Mouse (Mus musculus): ENCODE measurements around the gene Ndufs8.

The Ndufs8 gene

DNA sequence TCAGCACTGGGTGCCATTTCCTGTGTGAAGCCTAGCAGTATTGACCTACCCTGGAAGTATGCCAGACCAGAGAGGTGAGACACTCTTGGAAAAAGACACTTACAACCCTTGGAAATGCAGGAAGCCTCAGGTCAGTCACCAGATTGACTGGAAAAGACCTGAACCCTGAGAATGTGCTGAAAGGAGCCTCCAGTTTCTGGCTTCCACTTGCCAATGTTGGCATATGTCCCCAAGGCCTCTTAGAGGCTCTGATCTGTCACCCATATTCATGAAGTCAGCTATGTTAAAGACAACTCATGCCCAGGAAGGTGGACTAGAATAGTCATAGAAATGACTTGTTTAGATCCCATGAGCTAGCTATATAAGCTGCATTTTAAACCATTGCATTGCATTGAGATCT is 41.1 kb downstream of the Ndufs8 start:
- DNase-seq (ENCODE audit: low read depth in 2 of 2, low spot score in 2 of 2) = no peak

GRCm38 (mm10) chr19:3868290-3868689 is 44.3 kb downstream of the Ndufs8 start:
- no peak for DNase-seq (ENCODE audit: low read depth in 2 of 2, low spot score in 2 of 2)

DNA sequence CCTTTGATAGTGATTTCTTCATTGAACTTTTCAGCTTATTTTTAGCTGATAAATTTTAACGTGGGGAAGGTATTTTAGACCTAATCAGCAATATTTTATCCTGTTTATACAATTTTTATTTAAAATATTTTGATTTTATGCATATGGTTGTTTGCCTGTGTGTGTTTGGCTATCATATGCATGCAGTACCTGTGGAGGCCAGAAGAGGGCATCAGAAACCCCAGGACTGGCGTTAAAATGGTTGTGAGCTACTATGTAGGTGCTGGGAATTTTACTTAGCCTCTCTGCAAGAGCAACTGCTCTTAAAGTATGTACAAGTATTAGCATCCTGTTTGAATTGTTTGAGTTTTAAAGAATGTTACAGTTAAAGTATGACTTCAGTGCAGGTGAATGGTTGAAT is 47.6 kb downstream of the Ndufs8 start:
- peak in 1 of 2 experiments; percentile 15 for DNase-seq (ENCODE audit: low read depth in 2 of 2, low spot score in 2 of 2)

DNA sequence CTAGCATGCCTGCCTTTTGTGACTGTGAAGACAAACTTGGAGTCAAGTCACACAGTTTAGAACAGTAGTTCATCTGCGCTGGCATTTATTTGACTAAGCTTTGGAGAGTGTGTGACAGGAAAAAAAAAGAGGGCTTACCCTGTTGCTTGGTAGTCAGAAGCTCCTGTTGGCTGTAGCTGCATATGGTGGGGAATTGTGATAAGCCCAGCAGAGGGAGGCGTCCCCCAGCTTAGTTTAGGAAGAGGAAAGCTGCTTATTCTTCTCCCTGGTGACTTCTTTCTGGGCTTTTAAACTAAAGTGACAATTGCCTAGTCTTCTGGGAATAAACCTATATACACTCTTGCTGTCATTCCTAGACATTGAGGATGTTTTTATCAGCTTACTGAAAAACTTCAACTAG is 49.9 kb downstream of the Ndufs8 start:
- no peak for DNase-seq (ENCODE audit: low read depth in 2 of 2, low spot score in 2 of 2)

All from CD8-positive naive resting alpha-beta T cell, adult 2 months (primary cell).